Mouse (Mus musculus) megakaryocyte, embryonic 14.5 days (primary cell): ENCODE data around the gene Gstp2. TPM values are rescaled to one million over a fixed set of nuclear protein-coding genes. Genes with fewer than 3 reads are reported as not detected.

Experiments used
- H3K27me3 ChIP-seq: replicated peaks from 2 replicates; pipeline ENCODE3; 2012; ENCODE audit warnings: inconsistent platforms
- H3K36me3 ChIP-seq: replicated peaks from 2 replicates; pipeline ENCODE3; 2012; ENCODE audit warnings: low read length, inconsistent platforms, mixed read lengths
- H3K4me1 ChIP-seq: 2 replicates; pipeline ENCODE4 v1.6.1; 2012; ENCODE audit warnings: inconsistent platforms
- H3K4me3 ChIP-seq: replicated peaks from 2 replicates; pipeline ENCODE3; 2012; ENCODE audit warnings: moderate library complexity, mild to moderate bottlenecking, inconsistent platforms
- H3K9me3 ChIP-seq: 2 replicates; pipeline ENCODE4 v1.6.1; 2012; ENCODE audit warnings: inconsistent platforms
- FLI1 ChIP-seq: IDR thresholded peaks from 2 replicates; pipeline ENCODE4 v1.6.1; 2012; ENCODE audit warnings: low read length, inconsistent platforms, mixed read lengths
- GATA1 ChIP-seq: IDR thresholded peaks from 3 replicates; pipeline ENCODE4 v1.6.1; 2012; ENCODE audit warnings: mixed read lengths, low read length, inconsistent platforms, borderline replicate concordance
- polyA plus RNA-seq: library from polyadenylated mRNA; stranded (reverse); fragments of >175 nt; gene quantifications from 2 replicates; pipeline ENCODE4 v1.2.3, GENCODE M21; 2012; ENCODE audit warnings: low replicate concordance; ENCODE audit not compliant: insufficient read depth

The Gstp2 gene
- not detected in 2 replicates for polyA plus RNA-seq

DNA sequence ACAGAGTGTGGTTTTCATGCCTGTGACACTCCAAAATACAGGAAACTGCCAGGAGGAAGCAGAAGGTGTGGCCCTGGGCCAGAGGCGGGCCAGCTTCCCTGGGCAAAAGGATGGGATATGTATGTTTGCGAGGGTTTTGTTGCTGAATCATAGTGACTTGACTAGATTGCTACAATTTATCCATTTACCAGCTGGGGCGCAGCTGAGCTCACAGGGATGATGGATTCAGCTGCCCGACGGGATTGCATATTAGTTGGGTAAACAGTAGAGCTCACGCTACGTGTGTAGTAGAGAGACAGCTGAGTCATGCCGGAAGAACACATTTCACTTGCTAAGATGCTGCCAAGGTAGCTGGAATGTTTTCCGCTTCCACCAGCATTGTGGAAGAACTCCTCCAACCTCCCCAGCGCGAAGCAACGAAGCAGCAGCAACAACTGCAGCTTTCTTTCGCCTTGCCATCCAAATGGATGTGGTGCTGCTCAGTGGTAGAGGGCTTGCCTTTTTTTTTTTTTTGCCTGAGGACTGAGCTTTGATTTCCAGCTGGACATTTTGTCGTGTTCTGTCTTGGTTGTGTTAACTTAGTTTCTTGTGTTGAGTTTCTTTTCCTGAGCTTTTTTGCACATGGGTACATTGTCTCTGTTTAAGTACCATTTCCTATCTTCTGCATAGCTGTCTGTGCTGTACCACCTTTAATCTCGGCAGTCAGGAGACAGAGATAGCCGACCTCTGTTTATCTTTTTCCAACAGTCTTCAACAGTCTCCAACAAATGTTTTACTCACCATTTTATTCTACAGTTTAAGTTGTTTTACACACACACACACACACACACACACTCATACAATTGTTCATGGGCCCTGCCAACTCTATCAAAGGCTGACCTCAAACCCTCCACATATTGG lies at the start of gene Gstp2:
Gene Gstp2, minus strand, starts transcription at position 58 of the 900 bp plus-strand sequence.
- no peak for TF ChIP-seq GATA1
- no peak for TF ChIP-seq FLI1
- no peaks in the 10 kb centered on the region for H3K36me3 ChIP-seq
- peak within 1 kb of the TSS; percentile 56 for H3K4me3 ChIP-seq
- peaks cover 3% of the 10 kb centered on the region; the same call in 1 of the 2 replicates for H3K9me3 ChIP-seq
- peaks cover 57% of the 10 kb centered on the region for H3K4me1 ChIP-seq
- peaks cover 4% of the 10 kb centered on the region for H3K27me3 ChIP-seq

- Histone ChIP-seq H3K27me3 (peaks cover 13% of the 10 kb centered on the region), H3K9me3 (no peaks in the 10 kb centered on the region), H3K4me1 (peaks cover 55% of the 10 kb centered on the region), H3K4me3 (no peak overlapping the region), H3K36me3 (peaks cover 11% of the 10 kb centered on the region)
- TF ChIP-seq FLI1 (no peak), GATA1 (no peak)
These were observed 49.0 kb upstream of the Gstp2 start for GRCm38 (mm10) chr19:4094774-4095303.

DNA sequence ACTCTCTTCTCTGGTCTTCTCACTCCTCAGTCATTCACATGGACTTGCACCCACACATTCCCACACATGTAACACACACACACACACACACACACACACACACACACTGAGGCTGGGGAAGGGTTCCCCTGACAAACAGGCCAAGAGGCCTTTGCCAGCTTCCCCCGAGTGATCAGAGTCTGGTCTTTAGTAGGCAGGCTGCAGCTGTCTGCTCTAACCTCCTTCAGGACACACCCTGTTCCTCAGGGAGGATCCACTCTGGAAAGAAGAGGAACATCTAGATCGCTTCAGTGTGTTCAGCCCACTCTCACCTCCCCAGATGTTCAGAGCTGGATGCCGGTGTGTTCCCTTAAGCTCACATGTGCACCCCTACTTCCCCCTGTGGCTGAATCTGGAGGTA lies 48.5 kb upstream of the Gstp2 start:
- peaks cover 51% of the 10 kb centered on the region for H3K4me1 ChIP-seq
- H3K36me3 ChIP-seq, result peaks cover 11% of the 10 kb centered on the region
- no peaks in the 10 kb centered on the region for H3K9me3 ChIP-seq
- TF ChIP-seq GATA1, result no peak
- no peak for TF ChIP-seq FLI1
- peaks cover 16% of the 10 kb centered on the region for H3K27me3 ChIP-seq
- H3K4me3 ChIP-seq, result no peak overlapping the region

DNA sequence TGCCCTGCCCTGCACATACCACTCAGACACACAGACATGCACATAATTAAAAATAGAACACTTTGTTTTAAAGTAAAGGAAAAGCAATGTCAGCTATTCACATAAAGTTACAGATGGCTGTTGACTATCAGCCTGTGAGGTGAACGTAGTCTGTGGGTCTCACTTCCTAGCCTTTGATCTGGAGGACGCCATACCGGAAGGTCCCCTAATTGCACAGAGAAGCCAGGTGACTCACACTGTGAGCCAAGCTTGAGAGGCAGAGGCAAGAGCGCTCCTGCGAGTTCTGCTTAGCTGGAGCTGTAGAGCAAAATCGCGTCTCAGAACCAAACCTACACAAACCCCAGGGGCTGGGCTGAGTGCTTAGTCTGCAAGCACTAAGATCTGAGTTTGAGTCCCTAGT lies 47.9 kb upstream of the Gstp2 start:
- H3K27me3 ChIP-seq, result peaks cover 22% of the 10 kb centered on the region

DNA sequence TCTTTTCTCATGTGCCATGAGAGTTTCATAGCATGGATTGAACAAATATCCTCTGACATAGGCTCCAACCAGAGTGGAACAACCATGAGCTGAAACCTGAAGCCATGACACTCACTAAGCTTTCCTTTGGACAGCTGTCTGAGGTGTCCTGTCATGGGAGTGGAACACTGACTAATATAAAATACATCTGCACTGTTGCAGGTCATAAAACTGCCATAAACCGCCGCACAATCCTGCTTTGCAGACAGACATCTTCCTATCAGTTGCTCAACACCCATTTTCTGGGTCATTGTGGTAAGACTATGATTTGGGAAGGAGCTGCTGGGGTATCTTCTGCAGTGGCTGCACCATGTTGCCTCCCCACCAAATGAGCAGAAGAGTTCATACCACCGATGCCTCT lies 46.9 kb upstream of the Gstp2 start:
- TF ChIP-seq FLI1, result no peak
- no peak for TF ChIP-seq GATA1
- Histone ChIP-seq H3K4me1 (peaks cover 43% of the 10 kb centered on the region), H3K9me3 (no peaks in the 10 kb centered on the region), H3K36me3 (no peaks in the 10 kb centered on the region), H3K4me3 (no peak overlapping the region), H3K27me3 (peaks cover 27% of the 10 kb centered on the region)

More for the DNA sequence above, 47.9 kb upstream of the Gstp2 start:
- no peak for TF ChIP-seq FLI1
- no peak for TF ChIP-seq GATA1
- H3K36me3 ChIP-seq, result peaks cover 10% of the 10 kb centered on the region
- no peak overlapping the region for H3K4me3 ChIP-seq
- no peaks in the 10 kb centered on the region for H3K9me3 ChIP-seq
- peaks cover 45% of the 10 kb centered on the region for H3K4me1 ChIP-seq

- Histone ChIP-seq H3K27me3 (peaks cover 36% of the 10 kb centered on the region), H3K4me3 (no peak overlapping the region), H3K9me3 (no peaks in the 10 kb centered on the region), H3K36me3 (no peaks in the 10 kb centered on the region), H3K4me1 (peaks cover 45% of the 10 kb centered on the region)
- TF ChIP-seq GATA1 (no peak), FLI1 (no peak)
These were observed 45.6 kb upstream of the Gstp2 start for GRCm38 (mm10) chr19:4091383-4091782.

GRCm38 (mm10) chr19:4090446-4090845 lies 44.6 kb upstream of the Gstp2 start:
- peaks cover 46% of the 10 kb centered on the region for H3K27me3 ChIP-seq
- no peaks in the 10 kb centered on the region for H3K9me3 ChIP-seq
- H3K4me3 ChIP-seq, result peak overlapping the region; percentile 4
- H3K36me3 ChIP-seq, result no peaks in the 10 kb centered on the region
- TF ChIP-seq GATA1, result no peak
- no peak for TF ChIP-seq FLI1
- peaks cover 49% of the 10 kb centered on the region for H3K4me1 ChIP-seq

GRCm38 (mm10) chr19:4089128-4089527 lies 43.3 kb upstream of the Gstp2 start:
- no peaks in the 10 kb centered on the region for H3K9me3 ChIP-seq
- TF ChIP-seq FLI1, result no peak
- no peak for TF ChIP-seq GATA1
- H3K27me3 ChIP-seq, result peaks cover 59% of the 10 kb centered on the region
- peaks cover 62% of the 10 kb centered on the region for H3K4me1 ChIP-seq
- H3K4me3 ChIP-seq, result no peak overlapping the region
- no peaks in the 10 kb centered on the region for H3K36me3 ChIP-seq

DNA sequence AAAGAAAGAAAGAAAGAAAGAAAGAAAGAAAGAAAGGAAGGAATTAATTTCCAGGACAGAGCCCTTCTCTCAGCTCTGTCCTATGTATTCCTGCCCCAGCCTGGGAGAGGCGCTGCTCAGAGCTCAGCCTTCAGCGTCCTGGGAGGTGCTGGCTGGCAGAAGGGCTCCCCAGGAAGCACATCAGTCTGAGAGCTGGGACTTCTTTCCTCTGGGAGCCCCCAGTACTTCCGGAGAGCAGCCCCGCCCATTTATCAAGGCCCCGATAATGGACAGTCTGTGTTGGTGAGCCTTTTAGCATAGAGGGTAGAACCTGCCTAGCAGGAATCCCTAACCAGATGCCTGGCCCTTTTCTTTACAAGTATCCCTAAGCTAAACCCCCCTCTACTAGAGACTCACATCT lies 42.3 kb upstream of the Gstp2 start:
- H3K4me3 ChIP-seq, result no peak overlapping the region
- H3K27me3 ChIP-seq, result peaks cover 69% of the 10 kb centered on the region
- no peaks in the 10 kb centered on the region for H3K36me3 ChIP-seq
- H3K4me1 ChIP-seq, result peaks cover 65% of the 10 kb centered on the region
- TF ChIP-seq GATA1 (no peak), FLI1 (no peak)
- H3K9me3 ChIP-seq, result no peaks in the 10 kb centered on the region

DNA sequence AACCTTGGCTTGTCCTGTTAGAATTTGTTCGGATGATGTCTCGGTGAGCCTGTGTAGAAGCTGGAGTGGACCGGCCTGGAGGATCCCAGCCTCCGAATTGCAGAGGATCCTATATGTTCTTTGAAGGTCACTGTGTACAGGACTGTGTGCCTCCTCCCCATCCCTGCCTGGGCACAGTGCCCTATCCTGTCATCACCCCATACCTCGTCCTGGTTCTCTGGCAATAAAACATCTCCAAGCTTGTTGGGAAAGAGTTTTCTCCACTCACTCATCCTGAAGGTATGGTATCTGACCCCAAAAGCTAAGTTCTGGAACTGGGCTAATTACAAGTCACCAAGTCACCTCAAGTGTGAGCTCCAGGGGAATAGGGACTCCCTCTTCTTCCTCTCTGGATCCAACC lies 41.3 kb upstream of the Gstp2 start:
- H3K36me3 ChIP-seq, result no peaks in the 10 kb centered on the region
- H3K27me3 ChIP-seq, result peaks cover 73% of the 10 kb centered on the region
- H3K4me3 ChIP-seq, result no peak overlapping the region
- no peaks in the 10 kb centered on the region for H3K9me3 ChIP-seq
- H3K4me1 ChIP-seq, result peaks cover 61% of the 10 kb centered on the region
- TF ChIP-seq GATA1 (no peak), FLI1 (no peak)
